18 mouse cellular contexts compared by ENCODE assay signal in genomic region chr1:180986701-180987100, GRCm38 (mm10). TPM values are rescaled to one million over a fixed set of nuclear protein-coding genes. Genes with fewer than 3 reads are reported as not detected.
DNase-seq lines count a peak whose midpoint lies in the region; ATAC-seq and TF ChIP-seq lines count a peak whose summit lies in the region.
"Had no signal": no experiment of that assay in that cellular context is flagged by ENCODE, and none has a peak within 500 bp of the region (broad histone marks: within the 10 kb centered on the region; RNA-seq: fewer than 3 reads in every experiment).

No protein-coding gene starts in this region.

- no peak for DNase-seq in kidney, postnatal 0 days (ENCODE audit: low spot score)
- no peak for DNase-seq in kidney, postnatal 36 days
- no peak for DNase-seq in midbrain, postnatal 0 days (ENCODE audit: low spot score)
- peak; percentile 69 for DNase-seq in ES-CJ7 (ENCODE audit: low read depth, low spot score)
- no peak for DNase-seq in stomach, postnatal 0 days (ENCODE audit: low spot score)
- no peak for DNase-seq in spleen, adult 12 weeks (ENCODE audit: low spot score)
- DNase-seq: gastrocnemius, postnatal 14 days; heart, postnatal 14 days; kidney, adult 2 months; kidney, postnatal 25 days; left cerebral cortex, postnatal 4 days; thymus, adult 2 months had no signal

- no peaks in the 10 kb centered on the region for H3K4me1 ChIP-seq in kidney, postnatal 0 days (replicated peaks; ENCODE audit: insufficient read depth, low read length)
- no peaks in the 10 kb centered on the region; the same call in 1 of the 2 replicates for H3K4me1 ChIP-seq in midbrain, postnatal 0 days (ENCODE audit: insufficient read depth, low read length)
- 0 out of 2 replicates have a peak, but pooled peaks cover 2% of the 10 kb centered on the region for H3K4me1 ChIP-seq in midbrain, embryonic 15.5 days
- no peaks in the 10 kb centered on the region for H3K4me1 ChIP-seq in stomach, postnatal 0 days (replicated peaks; ENCODE audit: control insufficient read depth, insufficient read depth)
- H3K4me1 ChIP-seq: forebrain, embryonic 12.5 days; heart, embryonic 10.5 days; hindbrain, embryonic 15.5 days had no signal

- H3K4me3 ChIP-seq in kidney, postnatal 0 days (replicated peaks; ENCODE audit: low read depth, low read length), result no peak overlapping the region
- no peak overlapping the region for H3K4me3 ChIP-seq in midbrain, postnatal 0 days (ENCODE audit: low read depth, low read length)
- H3K4me3 ChIP-seq in midbrain, embryonic 15.5 days, result no peak overlapping the region
- no peak overlapping the region for H3K4me3 ChIP-seq in stomach, postnatal 0 days (ENCODE audit: low read depth, low read length)
- H3K4me3 ChIP-seq: forebrain, embryonic 12.5 days; heart, embryonic 10.5 days; hindbrain, embryonic 15.5 days; liver, embryonic 15.5 days; neural tube, embryonic 15.5 days had no signal

- no peaks in the 10 kb centered on the region for H3K27me3 ChIP-seq in kidney, postnatal 0 days (ENCODE audit: insufficient read depth, low read length)
- H3K27me3 ChIP-seq in midbrain, postnatal 0 days (ENCODE audit: insufficient read depth, low read length), result no peaks in the 10 kb centered on the region
- no peaks in the 10 kb centered on the region for H3K27me3 ChIP-seq in midbrain, embryonic 15.5 days (replicated peaks)
- no peaks in the 10 kb centered on the region for H3K27me3 ChIP-seq in stomach, postnatal 0 days (ENCODE audit: control insufficient read depth, insufficient read depth, low read length)
- H3K27me3 ChIP-seq: hindbrain, embryonic 15.5 days; neural tube, embryonic 15.5 days had no signal

- no peak overlapping the region for H3K27ac ChIP-seq in kidney, postnatal 0 days
- no peak overlapping the region for H3K27ac ChIP-seq in midbrain, postnatal 0 days (ENCODE audit: low read depth, low read length)
- no peak overlapping the region for H3K27ac ChIP-seq in midbrain, embryonic 15.5 days
- no peak overlapping the region for H3K27ac ChIP-seq in stomach, postnatal 0 days (replicated peaks)
- H3K27ac ChIP-seq: forebrain, embryonic 12.5 days; heart, embryonic 10.5 days; hindbrain, embryonic 15.5 days; liver, embryonic 15.5 days; neural tube, embryonic 15.5 days had no signal

- TF ChIP-seq EP300 in stomach, postnatal 0 days (optimal IDR thresholded peaks at IDR 0.05), result no peak

- no peak overlapping the region for H3K9ac ChIP-seq in kidney, postnatal 0 days (ENCODE audit: low read depth, low read length)
- H3K9ac ChIP-seq in midbrain, postnatal 0 days (replicated peaks; ENCODE audit: low read length, poor library complexity, severe bottlenecking), result no peak overlapping the region
- H3K9ac ChIP-seq in midbrain, embryonic 15.5 days, result no peak overlapping the region
- no peak overlapping the region for H3K9ac ChIP-seq in stomach, postnatal 0 days (ENCODE audit: low read length)
- H3K9ac ChIP-seq: forebrain, embryonic 12.5 days; hindbrain, embryonic 15.5 days; liver, embryonic 15.5 days; neural tube, embryonic 15.5 days had no signal

- H3K4me2 ChIP-seq in kidney, postnatal 0 days (ENCODE audit: low read length), result no peak overlapping the region
- H3K4me2 ChIP-seq in midbrain, postnatal 0 days (ENCODE audit: low read depth, low read length, poor library complexity, severe bottlenecking), result no peak overlapping the region
- no peak overlapping the region for H3K4me2 ChIP-seq in midbrain, embryonic 15.5 days
- H3K4me2 ChIP-seq in stomach, postnatal 0 days (replicated peaks; ENCODE audit: low read depth), result no peak overlapping the region
- H3K4me2 ChIP-seq: forebrain, embryonic 12.5 days; hindbrain, embryonic 15.5 days; liver, embryonic 15.5 days; neural tube, embryonic 15.5 days had no signal

- no peaks in the 10 kb centered on the region for H3K36me3 ChIP-seq in kidney, postnatal 0 days (ENCODE audit: insufficient read depth, low read length)
- H3K36me3 ChIP-seq in midbrain, postnatal 0 days (ENCODE audit: insufficient read depth, low read length), result no peaks in the 10 kb centered on the region
- H3K36me3 ChIP-seq in midbrain, embryonic 15.5 days (replicated peaks), result no peaks in the 10 kb centered on the region
- no peaks in the 10 kb centered on the region for H3K36me3 ChIP-seq in stomach, postnatal 0 days (ENCODE audit: control insufficient read depth, insufficient read depth, low read length)
- H3K36me3 ChIP-seq: forebrain, embryonic 12.5 days; heart, embryonic 10.5 days; hindbrain, embryonic 15.5 days; liver, embryonic 15.5 days; neural tube, embryonic 15.5 days had no signal

- H3K9me3 ChIP-seq in kidney, postnatal 0 days (replicated peaks; ENCODE audit: low read length), result no peaks in the 10 kb centered on the region
- H3K9me3 ChIP-seq in midbrain, postnatal 0 days (ENCODE audit: low read length), result no peaks in the 10 kb centered on the region
- no peaks in the 10 kb centered on the region for H3K9me3 ChIP-seq in midbrain, embryonic 15.5 days
- no peaks in the 10 kb centered on the region for H3K9me3 ChIP-seq in stomach, postnatal 0 days (ENCODE audit: control insufficient read depth, low read length)
- H3K9me3 ChIP-seq: forebrain, embryonic 12.5 days; heart, embryonic 10.5 days; hindbrain, embryonic 15.5 days; liver, embryonic 15.5 days; neural tube, embryonic 15.5 days had no signal

- 89% methylated on average over 8 of the region's 8 CpGs for WGBS in kidney, postnatal 0 days
- 92% methylated on average over 8 of the region's 8 CpGs for WGBS in midbrain, postnatal 0 days
- WGBS in midbrain, embryonic 15.5 days, result 92% methylated on average over 8 of the region's 8 CpGs
- WGBS in stomach, postnatal 0 days, result 93% methylated on average over 8 of the region's 8 CpGs

- ATAC-seq in kidney, postnatal 0 days (replicated peaks; ENCODE audit: low FRiP score, low read depth), result no peak
- ATAC-seq in midbrain, postnatal 0 days (ENCODE audit: low FRiP score), result no peak
- no peak for ATAC-seq in midbrain, embryonic 15.5 days (replicated peaks)
- ATAC-seq in stomach, postnatal 0 days (ENCODE audit: low FRiP score, low TSS enrichment), result no peak

- peak; percentile 23; the same call in 1 of the 2 replicates for TF ChIP-seq CTCF in kidney, postnatal 0 days (IDR thresholded peaks at IDR 0.05; ENCODE audit: low read depth)
- peak; percentile 32; the same call in 1 of the 2 replicates for TF ChIP-seq CTCF in midbrain, postnatal 0 days (IDR thresholded peaks at IDR 0.05)
- TF ChIP-seq CTCF in stomach, postnatal 0 days (IDR thresholded peaks at IDR 0.05; ENCODE audit: low read depth), result peak; percentile 30

RNA-seq across cellular contexts. Expression of gene Ephx1, which starts 34.0 kb away (rescaled TPM):
- polyA plus RNA-seq in kidney, postnatal 0 days (2015; fragmentation: Nextera tagmentation; extraction: Ambion mirVana), result 19.1 and 20.2 TPM in 2 replicates
- total RNA-seq in midbrain, postnatal 0 days (2014; rRNA removed), result 11.8 and 13.8 TPM in 2 replicates
- 9.7 and 10.6 TPM in 2 replicates for polyA plus RNA-seq in midbrain, postnatal 0 days (2015; fragmentation: Nextera tagmentation; extraction: Ambion mirVana)
- polyA plus RNA-seq in midbrain, embryonic 15.5 days (2015; fragmentation: Nextera tagmentation; extraction: Ambion mirVana), result 5.9 and 6.0 TPM in 2 replicates
- polyA plus RNA-seq in stomach, postnatal 0 days (2015; fragmentation: Nextera tagmentation; extraction: Ambion mirVana), result 30.0 and 32.2 TPM in 2 replicates

RNA-seq across cellular contexts. Expression of gene Tmem63a, which starts 44.6 kb away (rescaled TPM):
- polyA plus RNA-seq in kidney, postnatal 0 days (2015; fragmentation: Nextera tagmentation; extraction: Ambion mirVana), result 10.6 and 14.8 TPM in 2 replicates
- 4.8 and 6.4 TPM in 2 replicates for total RNA-seq in midbrain, postnatal 0 days (2014; rRNA removed)
- 1.3 and 1.7 TPM in 2 replicates for polyA plus RNA-seq in midbrain, postnatal 0 days (2015; fragmentation: Nextera tagmentation; extraction: Ambion mirVana)
- polyA plus RNA-seq in midbrain, embryonic 15.5 days (2015; fragmentation: Nextera tagmentation; extraction: Ambion mirVana), result 1.4 and 1.8 TPM in 2 replicates
- 35.2 and 36.7 TPM in 2 replicates for polyA plus RNA-seq in stomach, postnatal 0 days (2015; fragmentation: Nextera tagmentation; extraction: Ambion mirVana)

RNA-seq across cellular contexts. Expression of gene Lefty1, which starts 51.9 kb away (rescaled TPM):
- polyA plus RNA-seq in kidney, postnatal 0 days (2015; fragmentation: Nextera tagmentation; extraction: Ambion mirVana), result 1.5 and 1.6 TPM in 2 replicates
- total RNA-seq in midbrain, postnatal 0 days (2014; rRNA removed), result 0.38 TPM in 1 of 2 replicates, not detected in the other
- 0.41 and 0.42 TPM in 2 replicates for polyA plus RNA-seq in midbrain, postnatal 0 days (2015; fragmentation: Nextera tagmentation; extraction: Ambion mirVana)
- polyA plus RNA-seq in midbrain, embryonic 15.5 days (2015; fragmentation: Nextera tagmentation; extraction: Ambion mirVana), result 0.22 and 0.28 TPM in 2 replicates
- 6.1 TPM in 2 replicates for polyA plus RNA-seq in stomach, postnatal 0 days (2015; fragmentation: Nextera tagmentation; extraction: Ambion mirVana)
